Mouse (Mus musculus): Measurements from ENCODE around the gene Sh3bp1. TPM values are rescaled to one million over a fixed set of nuclear protein-coding genes. Genes with fewer than 3 reads are reported as not detected.
A peak's percentile ranks its signal among the peaks of the same experiment; 100 is the strongest.

Sh3bp1 gene
- polyA plus RNA-seq, 1 experiment = 26.8 TPM

DNA sequence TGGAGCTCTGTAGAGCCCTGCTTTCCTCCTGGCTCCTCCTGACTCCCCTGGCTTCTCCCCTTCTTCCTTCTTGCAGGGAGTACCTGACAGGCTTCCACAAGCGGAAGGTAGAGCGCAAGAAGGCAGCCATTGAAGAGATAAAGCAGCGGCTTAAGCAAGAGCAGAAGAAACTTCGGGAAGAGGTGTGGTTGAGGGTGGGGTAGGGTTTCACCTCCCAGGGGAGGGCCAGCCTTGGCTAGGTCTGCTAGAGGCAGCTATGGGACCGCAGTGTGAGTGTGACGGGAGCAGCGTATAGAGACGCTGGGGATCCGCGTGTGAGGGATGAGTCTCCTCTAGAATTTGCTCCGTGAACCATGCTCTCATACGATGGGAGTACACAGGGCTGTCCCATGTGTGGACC lies 36.8 kb downstream of the Sh3bp1 start:
- no peaks in the 10 kb centered on the region for H3K27me3 ChIP-seq (ENCODE audit: control insufficient read depth, insufficient read depth, low read length, poor library complexity, severe bottlenecking)
- TF ChIP-seq CTCF (IDR thresholded peaks at IDR 0.05; ENCODE audit: low read depth, low read length) (no peak), EP300 (IDR thresholded peaks at IDR 0.05; ENCODE audit: insufficient read depth, low read depth, low read length) (no peak), POLR2A (IDR thresholded peaks at IDR 0.05; ENCODE audit: insufficient read depth, low read length) (no peak)
- peaks cover 16% of the 10 kb centered on the region for H3K36me3 ChIP-seq (ENCODE audit: control insufficient read depth, insufficient read depth, low read length, poor library complexity, severe bottlenecking)
- no peak overlapping the region for H3K27ac ChIP-seq (ENCODE audit: insufficient read depth, low read length)
- no peaks in the 10 kb centered on the region for H3K9me3 ChIP-seq (replicated peaks; ENCODE audit: control insufficient read depth, insufficient read depth, low read length, poor library complexity, severe bottlenecking)
- no peak overlapping the region for H3K4me3 ChIP-seq (ENCODE audit: low read depth, low read length)
- H3K9ac ChIP-seq (ENCODE audit: low read depth, poor library complexity, severe bottlenecking) = 0 out of 2 replicates have a peak overlapping the region, but pooled peaks have one; percentile 80
- peaks cover 4% of the 10 kb centered on the region for H3K4me1 ChIP-seq (ENCODE audit: control insufficient read depth, insufficient read depth, low read length)

DNA sequence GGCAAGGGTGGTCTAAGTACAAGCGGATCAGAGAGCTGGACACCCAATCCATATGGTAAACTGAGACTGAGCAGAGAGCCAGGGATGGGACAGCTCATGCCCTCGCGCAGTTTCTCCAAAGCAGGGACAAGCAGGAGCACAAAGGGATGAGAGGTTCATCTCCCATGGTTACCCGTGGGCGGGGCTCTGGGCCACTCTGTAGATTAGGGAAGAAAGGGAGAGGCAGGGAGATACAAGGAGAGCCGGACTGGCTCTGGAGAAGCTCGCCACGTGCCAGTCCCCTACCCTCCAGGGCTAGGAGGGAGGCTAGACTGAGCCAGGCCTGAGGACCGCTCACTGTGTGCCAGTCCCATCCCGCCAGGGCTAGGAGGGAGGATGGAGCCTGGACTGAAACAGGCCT lies 37.7 kb downstream of the Sh3bp1 start:
- peaks cover 4% of the 10 kb centered on the region for H3K4me1 ChIP-seq (ENCODE audit: control insufficient read depth, insufficient read depth, low read length)
- no peaks in the 10 kb centered on the region for H3K27me3 ChIP-seq (ENCODE audit: control insufficient read depth, insufficient read depth, low read length, poor library complexity, severe bottlenecking)
- no peaks in the 10 kb centered on the region for H3K9me3 ChIP-seq (replicated peaks; ENCODE audit: control insufficient read depth, insufficient read depth, low read length, poor library complexity, severe bottlenecking)
- TF ChIP-seq EP300 (IDR thresholded peaks at IDR 0.05; ENCODE audit: insufficient read depth, low read depth, low read length) (no peak), POLR2A (IDR thresholded peaks at IDR 0.05; ENCODE audit: insufficient read depth, low read length) (no peak), CTCF (IDR thresholded peaks at IDR 0.05; ENCODE audit: low read depth, low read length) (no peak)
- no peak overlapping the region for H3K27ac ChIP-seq (ENCODE audit: insufficient read depth, low read length)
- H3K36me3 ChIP-seq (ENCODE audit: control insufficient read depth, insufficient read depth, low read length, poor library complexity, severe bottlenecking) = peaks cover 17% of the 10 kb centered on the region
- H3K9ac ChIP-seq (ENCODE audit: low read depth, poor library complexity, severe bottlenecking) = no peak overlapping the region
- no peak overlapping the region for H3K4me3 ChIP-seq (ENCODE audit: low read depth, low read length)

- TF ChIP-seq CTCF (IDR thresholded peaks at IDR 0.05; ENCODE audit: low read depth, low read length) (no peak), EP300 (IDR thresholded peaks at IDR 0.05; ENCODE audit: insufficient read depth, low read depth, low read length) (no peak), POLR2A (IDR thresholded peaks at IDR 0.05; ENCODE audit: insufficient read depth, low read length) (no peak)
- Histone ChIP-seq H3K27ac (ENCODE audit: insufficient read depth, low read length) (no peak overlapping the region), H3K4me3 (ENCODE audit: low read depth, low read length) (no peak overlapping the region), H3K27me3 (ENCODE audit: control insufficient read depth, insufficient read depth, low read length, poor library complexity, severe bottlenecking) (no peaks in the 10 kb centered on the region), H3K9ac (ENCODE audit: low read depth, poor library complexity, severe bottlenecking) (no peak overlapping the region), H3K9me3 (replicated peaks; ENCODE audit: control insufficient read depth, insufficient read depth, low read length, poor library complexity, severe bottlenecking) (no peaks in the 10 kb centered on the region), H3K36me3 (ENCODE audit: control insufficient read depth, insufficient read depth, low read length, poor library complexity, severe bottlenecking) (peaks cover 17% of the 10 kb centered on the region), H3K4me1 (ENCODE audit: control insufficient read depth, insufficient read depth, low read length) (peaks cover 4% of the 10 kb centered on the region)
Measured at GRCm38 (mm10) chr15:78937963-78938362, 38.4 kb downstream of the Sh3bp1 start.

DNA sequence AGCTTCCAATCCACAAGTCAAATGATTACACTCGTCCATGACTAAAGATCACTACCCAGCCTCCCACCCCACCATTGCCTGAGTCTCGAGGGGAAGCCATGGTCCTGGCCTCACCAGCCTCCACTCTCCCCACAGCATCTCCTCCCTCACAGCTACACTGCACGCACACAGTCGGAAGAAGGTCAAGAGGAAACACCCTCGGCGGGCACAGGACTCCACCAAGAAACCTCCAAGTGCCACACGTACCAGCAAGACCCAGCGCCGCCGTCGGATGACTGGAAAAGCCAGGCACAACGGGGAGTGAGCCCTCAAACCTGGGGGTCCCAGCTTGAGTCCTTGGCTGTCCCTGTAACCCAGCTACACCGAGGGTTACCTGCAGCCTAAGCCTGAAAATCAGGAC lies 40.8 kb downstream of the Sh3bp1 start:
- Histone ChIP-seq H3K9ac (ENCODE audit: low read depth, poor library complexity, severe bottlenecking) (no peak overlapping the region), H3K4me1 (ENCODE audit: control insufficient read depth, insufficient read depth, low read length) (peaks cover 4% of the 10 kb centered on the region), H3K9me3 (replicated peaks; ENCODE audit: control insufficient read depth, insufficient read depth, low read length, poor library complexity, severe bottlenecking) (no peaks in the 10 kb centered on the region), H3K27me3 (ENCODE audit: control insufficient read depth, insufficient read depth, low read length, poor library complexity, severe bottlenecking) (no peaks in the 10 kb centered on the region), H3K4me3 (ENCODE audit: low read depth, low read length) (no peak overlapping the region), H3K27ac (ENCODE audit: insufficient read depth, low read length) (no peak overlapping the region), H3K36me3 (ENCODE audit: control insufficient read depth, insufficient read depth, low read length, poor library complexity, severe bottlenecking) (peaks cover 17% of the 10 kb centered on the region)
- TF ChIP-seq EP300 (IDR thresholded peaks at IDR 0.05; ENCODE audit: insufficient read depth, low read depth, low read length) = no peak
- no peak for TF ChIP-seq CTCF (IDR thresholded peaks at IDR 0.05; ENCODE audit: low read depth, low read length)
- TF ChIP-seq POLR2A (IDR thresholded peaks at IDR 0.05; ENCODE audit: insufficient read depth, low read length) = no peak

- no peaks in the 10 kb centered on the region for H3K27me3 ChIP-seq (ENCODE audit: control insufficient read depth, insufficient read depth, low read length, poor library complexity, severe bottlenecking)
- 0 out of 2 replicates have a peak overlapping the region, but pooled peaks have one; percentile 11 for H3K4me3 ChIP-seq (ENCODE audit: low read depth, low read length)
- no peak overlapping the region for H3K27ac ChIP-seq (ENCODE audit: insufficient read depth, low read length)
- H3K9me3 ChIP-seq (replicated peaks; ENCODE audit: control insufficient read depth, insufficient read depth, low read length, poor library complexity, severe bottlenecking) = no peaks in the 10 kb centered on the region
- H3K36me3 ChIP-seq (ENCODE audit: control insufficient read depth, insufficient read depth, low read length, poor library complexity, severe bottlenecking) = peaks cover 17% of the 10 kb centered on the region
- TF ChIP-seq CTCF (IDR thresholded peaks at IDR 0.05; ENCODE audit: low read depth, low read length) (peak; percentile 63), EP300 (IDR thresholded peaks at IDR 0.05; ENCODE audit: insufficient read depth, low read depth, low read length) (no peak)
- H3K4me1 ChIP-seq (ENCODE audit: control insufficient read depth, insufficient read depth, low read length) = no peaks in the 10 kb centered on the region
- no peak overlapping the region for H3K9ac ChIP-seq (ENCODE audit: low read depth, poor library complexity, severe bottlenecking)
Measured at GRCm38 (mm10) chr15:78942663-78943062, 43.1 kb downstream of the Sh3bp1 start.

- Histone ChIP-seq H3K9ac (ENCODE audit: low read depth, poor library complexity, severe bottlenecking) (no peak overlapping the region), H3K27me3 (ENCODE audit: control insufficient read depth, insufficient read depth, low read length, poor library complexity, severe bottlenecking) (no peaks in the 10 kb centered on the region), H3K9me3 (replicated peaks; ENCODE audit: control insufficient read depth, insufficient read depth, low read length, poor library complexity, severe bottlenecking) (no peaks in the 10 kb centered on the region), H3K36me3 (ENCODE audit: control insufficient read depth, insufficient read depth, low read length, poor library complexity, severe bottlenecking) (0 out of 2 replicates have a peak, but pooled peaks cover 3% of the 10 kb centered on the region), H3K4me3 (ENCODE audit: low read depth, low read length) (no peak overlapping the region), H3K27ac (ENCODE audit: insufficient read depth, low read length) (no peak overlapping the region), H3K4me1 (ENCODE audit: control insufficient read depth, insufficient read depth, low read length) (no peaks in the 10 kb centered on the region)
- TF ChIP-seq POLR2A (IDR thresholded peaks at IDR 0.05; ENCODE audit: insufficient read depth, low read length) (no peak), CTCF (IDR thresholded peaks at IDR 0.05; ENCODE audit: low read depth, low read length) (no peak), EP300 (IDR thresholded peaks at IDR 0.05; ENCODE audit: insufficient read depth, low read depth, low read length) (no peak)
Measured at GRCm38 (mm10) chr15:78946232-78946631, 46.7 kb downstream of the Sh3bp1 start.

All from ES-Bruce4 (cell line).